In the genomic region with DNA sequence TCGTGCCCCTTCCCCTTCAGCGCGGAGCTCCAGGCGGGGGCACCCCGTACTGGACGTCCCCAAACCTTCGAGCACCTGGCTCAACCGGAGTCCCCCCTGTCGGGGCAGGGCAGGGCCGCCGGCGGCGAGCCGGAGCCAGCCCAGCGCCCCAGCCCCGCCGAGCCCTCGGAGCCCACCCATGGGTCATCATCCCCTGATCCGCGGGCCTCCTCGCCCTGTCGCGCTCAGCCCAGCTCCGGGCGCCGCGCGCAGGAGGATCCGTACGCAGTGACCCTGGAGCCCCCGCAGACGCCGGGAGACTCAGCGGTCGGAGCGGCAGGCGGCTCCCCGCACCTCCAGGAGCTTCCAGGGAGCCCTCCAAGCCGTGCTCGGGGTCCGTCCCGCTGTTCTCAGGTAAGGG, we compare ENCODE assay signal across 8 mouse cellular contexts. TPM values are rescaled to one million over a fixed set of nuclear protein-coding genes. Genes with fewer than 3 reads are reported as not detected.
DNase-seq lines count a peak whose midpoint lies in the region; ATAC-seq and TF ChIP-seq lines count a peak whose summit lies in the region.

A gene (plus strand): TSS at position 259 of the 400 bp plus-strand sequence.

- no peak for ATAC-seq in erythroblast, adult 5-6 weeks (replicated peaks; ENCODE audit: low FRiP score, poor library complexity, severe bottlenecking)
- ATAC-seq in megakaryocyte, adult 5-6 weeks (ENCODE audit: poor library complexity, severe bottlenecking), result no peak
- ATAC-seq in heart, embryonic 16.5 days (replicated peaks; ENCODE audit: extremely low read depth, insufficient read depth, low FRiP score), result no peak
- no peak for ATAC-seq in limb, embryonic 14.5 days (ENCODE audit: low FRiP score, low read depth)

- TF ChIP-seq POLR2A in limb, embryonic 14.5 days (IDR thresholded peaks at IDR 0.05; ENCODE audit: borderline replicate concordance, extremely low read depth, insufficient read depth, insufficient read length), result no peak

- H3K9me3 ChIP-seq in erythroblast, embryonic 14.5 days (ENCODE audit: control insufficient read depth, low read length), result no peaks in the 10 kb centered on the region; the same call in 1 of the 2 replicates
- H3K9me3 ChIP-seq in megakaryocyte, embryonic 14.5 days, result no peaks in the 10 kb centered on the region
- no peaks in the 10 kb centered on the region for H3K9me3 ChIP-seq in heart, embryonic 16.5 days (replicated peaks; ENCODE audit: control insufficient read depth, low read length)
- H3K9me3 ChIP-seq in limb, embryonic 14.5 days (ENCODE audit: control insufficient read depth, low read length), result no peaks in the 10 kb centered on the region

- peak within 1 kb of the TSS; percentile 65 for H3K9ac ChIP-seq in heart, embryonic 16.5 days (ENCODE audit: low read length)
- H3K9ac ChIP-seq in limb, embryonic 14.5 days (ENCODE audit: low read depth, low read length, severe bottlenecking), result peak within 1 kb of the TSS; percentile 41

- H3K27ac ChIP-seq in heart, embryonic 16.5 days (ENCODE audit: low read length), result no peak within 1 kb of the TSS
- no peak within 1 kb of the TSS for H3K27ac ChIP-seq in limb, embryonic 14.5 days (replicated peaks; ENCODE audit: low read depth, low read length)

- 2% methylated on average over 42 of the region's 42 CpGs for WGBS in heart, embryonic 16.5 days
- WGBS in limb, embryonic 14.5 days, result 1% methylated on average over 42 of the region's 42 CpGs

- H3K4me1 ChIP-seq in erythroblast, embryonic 14.5 days (ENCODE audit: control insufficient read depth), result peaks cover 8% of the 10 kb centered on the region
- peaks cover 17% of the 10 kb centered on the region for H3K4me1 ChIP-seq in megakaryocyte, embryonic 14.5 days
- peaks cover 16% of the 10 kb centered on the region for H3K4me1 ChIP-seq in heart, embryonic 16.5 days (ENCODE audit: control insufficient read depth, insufficient read depth, low read length)
- H3K4me1 ChIP-seq in limb, embryonic 14.5 days (ENCODE audit: control insufficient read depth, insufficient read depth, low read length), result peaks cover 4% of the 10 kb centered on the region; the same call in 1 of the 2 replicates

- DNase-seq in limb, embryonic 14.5 days (ENCODE audit: low spot score), result no peak
- peak; percentile 49 for DNase-seq in testis, postnatal 10 days (ENCODE audit: low spot score)
- no peak for DNase-seq in urinary bladder, postnatal 14 days (ENCODE audit: low spot score)

- peak within 1 kb of the TSS; percentile 95 for H3K4me2 ChIP-seq in heart, embryonic 16.5 days (ENCODE audit: low read depth, low read length)
- H3K4me2 ChIP-seq in limb, embryonic 14.5 days (replicated peaks; ENCODE audit: low read depth, low read length, severe bottlenecking), result peak within 1 kb of the TSS; percentile 97

- no peaks in the 10 kb centered on the region for H3K36me3 ChIP-seq in erythroblast, embryonic 14.5 days (ENCODE audit: control insufficient read depth)
- no peaks in the 10 kb centered on the region for H3K36me3 ChIP-seq in megakaryocyte, embryonic 14.5 days (replicated peaks; ENCODE audit: low read length)
- no peaks in the 10 kb centered on the region for H3K36me3 ChIP-seq in heart, embryonic 16.5 days (ENCODE audit: control insufficient read depth, insufficient read depth)
- no peaks in the 10 kb centered on the region for H3K36me3 ChIP-seq in limb, embryonic 14.5 days (ENCODE audit: control insufficient read depth, insufficient read depth, low read length)

- H3K27me3 ChIP-seq in erythroblast, embryonic 14.5 days (ENCODE audit: control insufficient read depth), result peaks cover 64% of the 10 kb centered on the region
- peaks cover 91% of the 10 kb centered on the region for H3K27me3 ChIP-seq in megakaryocyte, embryonic 14.5 days (replicated peaks)
- H3K27me3 ChIP-seq in heart, embryonic 16.5 days (ENCODE audit: control insufficient read depth, insufficient read depth, low read length), result peaks cover 33% of the 10 kb centered on the region
- H3K27me3 ChIP-seq in limb, embryonic 14.5 days (ENCODE audit: control insufficient read depth, insufficient read depth, low read length), result peaks cover 41% of the 10 kb centered on the region

- peak within 1 kb of the TSS; percentile 36 for H3K4me3 ChIP-seq in erythroblast, embryonic 14.5 days (replicated peaks)
- H3K4me3 ChIP-seq in megakaryocyte, embryonic 14.5 days (replicated peaks), result peak within 1 kb of the TSS; percentile 90
- peak within 1 kb of the TSS; percentile 59 for H3K4me3 ChIP-seq in heart, embryonic 16.5 days (ENCODE audit: low read length)
- H3K4me3 ChIP-seq in limb, embryonic 14.5 days (replicated peaks; ENCODE audit: low read length), result peak within 1 kb of the TSS; percentile 53

RNA-seq across cellular contexts. Expression of the gene that starts here (rescaled TPM):
- not detected in 2 replicates for polyA plus RNA-seq in erythroblast, embryonic 14.5 days (2012)
- not detected in 2 replicates for total RNA-seq in erythroblast, adult 5-6 weeks (2015; ENCODE audit: low replicate concordance)
- total RNA-seq in erythroblast, adult 5-6 weeks (2017; ENCODE audit: low replicate concordance), result not detected in 2 replicates
- polyA plus RNA-seq in megakaryocyte, embryonic 14.5 days (2012; ENCODE audit: insufficient read depth, low replicate concordance), result not detected in 2 replicates
- 0.18 TPM in 1 of 2 replicates, not detected in the other for total RNA-seq in megakaryocyte, adult 5-6 weeks (2015)
- not detected in 2 replicates for total RNA-seq in megakaryocyte, adult 5-6 weeks (2017)
- 0.42 and 0.54 TPM in 2 replicates for polyA plus RNA-seq in heart, embryonic 16.5 days (2015; fragmentation: Nextera tagmentation; extraction: Ambion mirVana)
- 0.29 and 0.40 TPM in 2 replicates for polyA plus RNA-seq in limb, embryonic 14.5 days (2012; rRNA removed)
- polyA plus RNA-seq in limb, embryonic 14.5 days (2014; fragmentation: Nextera tagmentation; extraction: Ambion mirVana), result 0.07 and 0.08 TPM in 2 replicates

Comparison
In these comparisons a context has a peak if more than half of its experiments do, and no peak if none do; other contexts are left out.
1. H3K4me3 ChIP-seq: peak in every context shown above with its lines; median percentile 90 in megakaryocyte, embryonic 14.5 days; 59 in heart, embryonic 16.5 days; 53 in limb, embryonic 14.5 days; 36 in erythroblast, embryonic 14.5 days.